In genomic region chr4:98113289-98114024, GRCm38 (mm10) we compare ENCODE assay signal across 18 mouse cellular contexts.
A peak's percentile ranks its signal among the peaks of the same experiment; 100 is the strongest.
DNase-seq lines count a peak whose midpoint lies in the region; ATAC-seq and TF ChIP-seq lines count a peak whose summit lies in the region.
"Had no signal": no experiment of that assay in that cellular context is flagged by ENCODE, and none has a peak within 500 bp of the region (broad histone marks: within the 10 kb centered on the region; RNA-seq: fewer than 3 reads in every experiment).

No protein-coding gene starts in this region.

- DNase-seq in heart, postnatal 0 days (ENCODE audit: low spot score): no peak
- no peak for DNase-seq in heart, postnatal 10 days
- peak; percentile 43 to 69 for DNase-seq in thymus, postnatal 36 days
- no peak for DNase-seq in urinary bladder, postnatal 4 days (ENCODE audit: low spot score in 2 of 2)
- no peak for DNase-seq in lung, adult 18-20 months
- DNase-seq: adrenal gland, postnatal 14 days; kidney, adult 18-20 months; kidney, postnatal 36 days; lung, postnatal 36 days had no signal

- no peaks in the 10 kb centered on the region for H3K9me3 ChIP-seq in heart, postnatal 0 days (replicated peaks; ENCODE audit: control insufficient read depth, low read length)
- H3K9me3 ChIP-seq: embryonic facial prominence, embryonic 13.5 days; forebrain, embryonic 10.5 days; hindbrain, embryonic 13.5 days; limb, embryonic 13.5 days; midbrain, embryonic 13.5 days; neural tube, embryonic 12.5 days; stomach, embryonic 15.5 days had no signal

- peak overlapping the region; percentile 11; the same call in 1 of the 2 replicates for H3K27ac ChIP-seq in heart, postnatal 0 days (ENCODE audit: low read depth)
- H3K27ac ChIP-seq: embryonic facial prominence, embryonic 13.5 days; forebrain, embryonic 10.5 days; hindbrain, embryonic 13.5 days; limb, embryonic 13.5 days; midbrain, embryonic 13.5 days; neural tube, embryonic 12.5 days; stomach, embryonic 15.5 days had no signal

- H3K27me3 ChIP-seq in heart, postnatal 0 days (ENCODE audit: control insufficient read depth, insufficient read depth, low read length): no peaks in the 10 kb centered on the region
- H3K27me3 ChIP-seq: embryonic facial prominence, embryonic 13.5 days; hindbrain, embryonic 13.5 days; limb, embryonic 13.5 days; midbrain, embryonic 13.5 days; neural tube, embryonic 12.5 days; stomach, embryonic 15.5 days had no signal

- TF ChIP-seq CTCF in heart, postnatal 0 days (IDR thresholded peaks at IDR 0.05; ENCODE audit: low read depth): no peak

- peak overlapping the region; percentile 31; the same call in 1 of the 2 replicates for H3K4me2 ChIP-seq in heart, postnatal 0 days (ENCODE audit: low read depth, low read length)
- H3K4me2 ChIP-seq: embryonic facial prominence, embryonic 13.5 days; hindbrain, embryonic 13.5 days; limb, embryonic 13.5 days; midbrain, embryonic 13.5 days; neural tube, embryonic 12.5 days; stomach, embryonic 15.5 days had no signal

- no peak overlapping the region for H3K4me3 ChIP-seq in heart, postnatal 0 days (ENCODE audit: low read depth, low read length)
- H3K4me3 ChIP-seq: embryonic facial prominence, embryonic 13.5 days; forebrain, embryonic 10.5 days; hindbrain, embryonic 13.5 days; limb, embryonic 13.5 days; midbrain, embryonic 13.5 days; neural tube, embryonic 12.5 days; stomach, embryonic 15.5 days had no signal

- intact Hi-C loops in heart, postnatal 10 days (cut with DNase I): loop anchor here (10.0 kb wide), 2 partner anchors 439 to 549 kb away; no protein-coding TSS in a partner anchor

- peak overlapping the region; percentile 40; the same call in 1 of the 2 replicates for H3K9ac ChIP-seq in heart, postnatal 0 days (replicated peaks; ENCODE audit: low read depth, low read length)
- H3K9ac ChIP-seq: embryonic facial prominence, embryonic 13.5 days; hindbrain, embryonic 13.5 days; limb, embryonic 13.5 days; midbrain, embryonic 13.5 days; neural tube, embryonic 12.5 days; stomach, embryonic 15.5 days had no signal

- 0 out of 2 replicates have a peak, but pooled peaks cover 7% of the 10 kb centered on the region for H3K4me1 ChIP-seq in heart, postnatal 0 days (ENCODE audit: control insufficient read depth, insufficient read depth)
- H3K4me1 ChIP-seq: stomach, embryonic 15.5 days had no signal

- peaks cover 21% of the 10 kb centered on the region; the same call in 1 of the 2 replicates for H3K36me3 ChIP-seq in heart, postnatal 0 days (replicated peaks; ENCODE audit: control insufficient read depth, insufficient read depth, low read length)
- H3K36me3 ChIP-seq: forebrain, embryonic 10.5 days; hindbrain, embryonic 13.5 days; midbrain, embryonic 13.5 days; neural tube, embryonic 12.5 days; stomach, embryonic 15.5 days had no signal

- no peak for ATAC-seq in heart, postnatal 0 days (ENCODE audit: insufficient read depth, low read depth)
- ATAC-seq in activated CD4-positive, CD25-positive, alpha-beta regulatory T cell, adult 4 months: peak; percentile 48
- peak; percentile 32; the same call in 1 of the 2 replicates for ATAC-seq in megakaryocyte progenitor cell, adult 5-6 weeks (replicated peaks; ENCODE audit: poor library complexity)
- ATAC-seq: midbrain, embryonic 13.5 days had no signal

- TF ChIP-seq EP300 in heart, postnatal 0 days (IDR thresholded peaks at IDR 0.05; ENCODE audit: low read depth): no peak

- 53% methylated on average over 10 of the region's 10 CpGs for WGBS in heart, postnatal 0 days

Comparison
In these comparisons a context has a peak if more than half of its experiments do, and no peak if none do; other contexts are left out.
1. DNase-seq: peak in thymus, postnatal 36 days (2 of 2); none in heart, postnatal 0 days (single experiment), heart, postnatal 10 days (0 of 2), urinary bladder, postnatal 4 days (0 of 2) and lung, adult 18-20 months (0 of 2).